Mouse (Mus musculus): ENCODE measurements at regions not wholly inside any gene's neighbourhood (a gene's known extent, or its start where the extent isn't known, plus 50 kb on each side); places are given as distances from the start of the nearest gene placed in this dataset.

GRCm38 (mm10) chr16:77885060-77885679 is 283.3 kb upstream of the Gm11146 start:
- TF ChIP-seq CTCF (IDR thresholded peaks at IDR 0.05; ENCODE audit: low read depth) (no peak), EP300 (IDR thresholded peaks at IDR 0.05; ENCODE audit: low read depth) (no peak)

All from liver, embryonic 14.5 days (tissue).